Mouse (Mus musculus) ovary, adult 10 weeks (tissue): ENCODE results near the gene Cavin4. TPM values are rescaled to one million over a fixed set of nuclear protein-coding genes. Genes with fewer than 3 reads are reported as not detected.

Experiments
- polyA plus RNA-seq: library from polyadenylated mRNA; stranded (reverse); fragments of 350-450 nt; fragmentation: Illumina TruSeq; extraction: RNeasy Lipid Tissue Mini Kit (QIAGEN cat#74804); gene quantifications from one replicate; pipeline ENCODE4 v1.2.3, GENCODE M21; 2014

Cavin4 gene
- polyA plus RNA-seq = not detected

DNA sequence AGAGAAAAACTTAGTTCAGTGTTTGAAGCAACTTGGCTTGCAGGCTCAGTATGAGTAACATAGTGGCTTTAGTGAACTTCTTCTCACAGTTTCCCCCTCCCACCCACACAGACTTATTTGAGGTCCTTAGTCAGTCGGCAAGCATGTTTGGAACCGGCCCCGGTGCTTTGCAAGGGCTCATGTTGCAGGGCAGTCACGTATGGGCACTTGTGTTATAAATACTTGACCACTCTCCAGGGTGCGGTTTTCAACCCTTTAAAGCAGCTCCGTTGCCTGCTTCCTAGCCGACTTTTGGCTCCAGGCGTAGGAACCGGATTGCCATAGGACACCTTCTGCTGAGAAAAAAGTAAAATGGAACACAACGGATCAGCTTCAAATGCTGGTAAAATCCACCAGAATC, at the start of gene Cavin4:
Gene Cavin4 (plus strand): TSS at position 244 of the 400 bp plus-strand sequence.

Other genes with a start within 250 kb of the Cavin4 start
- 79.7 TPM for gene Tex10, start 190.1 kb upstream of the Cavin4 start, polyA plus RNA-seq
- 12.6 TPM for gene Msantd3, start 123.6 kb upstream of the Cavin4 start, polyA plus RNA-seq
- 58.3 TPM for gene Tmeff1, start 78.3 kb upstream of the Cavin4 start, polyA plus RNA-seq